Mouse (Mus musculus) hindbrain, embryonic 10.5 days (tissue): ENCODE measurements around the gene Rtl8a. TPM values are rescaled to one million over a fixed set of nuclear protein-coding genes. Genes with fewer than 3 reads are reported as not detected.
"Not testable (repeated sequence)": the region's sequence is repeated elsewhere in the genome, so short reads cannot be mapped to it uniquely, and the experiment has no call there.

Experiments used
- DNase-seq: peaks from one replicate; pipeline ENCODE4 v3.0.0-alpha.2; 2017; ENCODE audit warnings: low spot score
- H3K27ac ChIP-seq: fragments of 300-500 bp; sonication (generic); 2 replicates; pipeline ENCODE4 v1.5.1; 2016; ENCODE audit warnings: mild to moderate bottlenecking, moderate library complexity
- H3K27me3 ChIP-seq: fragments of 300-500 bp; sonication (generic); 2 replicates; pipeline ENCODE4 v1.6.1; 2016; ENCODE audit warnings: mild to moderate bottlenecking; ENCODE audit not compliant: poor library complexity, insufficient read depth, severe bottlenecking
- H3K36me3 ChIP-seq: fragments of 300-500 bp; sonication (generic); 2 replicates; pipeline ENCODE4 v1.6.1; 2016; ENCODE audit warnings: mild to moderate bottlenecking, moderate library complexity
- H3K4me1 ChIP-seq: fragments of 300-500 bp; sonication (generic); replicated peaks from 2 replicates; pipeline ENCODE4 v1.6.1; 2016; ENCODE audit warnings: mild to moderate bottlenecking
- H3K4me3 ChIP-seq: fragments of 300-500 bp; sonication (generic); 2 replicates; pipeline ENCODE4 v1.5.1; 2016; ENCODE audit warnings: mild to moderate bottlenecking, moderate library complexity
- H3K9me3 ChIP-seq: fragments of 300-500 bp; sonication (generic); 2 replicates; pipeline ENCODE4 v1.6.1; 2016; ENCODE audit warnings: mild to moderate bottlenecking, moderate library complexity
- WGBS: fragments of 180-500 bp; shearing (Covaris S2); methylation state at CpG from one replicate; pipeline ENCODE4 v1.1.7; 2016; 5-methylcytosine and 5-hydroxymethylcytosine counted together
- polyA plus RNA-seq: library from polyadenylated mRNA; unstranded; fragments of >200 nt; fragmentation: Nextera tagmentation; extraction: Ambion mirVana; gene quantifications from 2 replicates; pipeline ENCODE4 v1.2.1, GENCODE M21; 2016

Gene Rtl8a
- polyA plus RNA-seq, 1 experiment from 2014 or later, result 96.4 TPM

DNA sequence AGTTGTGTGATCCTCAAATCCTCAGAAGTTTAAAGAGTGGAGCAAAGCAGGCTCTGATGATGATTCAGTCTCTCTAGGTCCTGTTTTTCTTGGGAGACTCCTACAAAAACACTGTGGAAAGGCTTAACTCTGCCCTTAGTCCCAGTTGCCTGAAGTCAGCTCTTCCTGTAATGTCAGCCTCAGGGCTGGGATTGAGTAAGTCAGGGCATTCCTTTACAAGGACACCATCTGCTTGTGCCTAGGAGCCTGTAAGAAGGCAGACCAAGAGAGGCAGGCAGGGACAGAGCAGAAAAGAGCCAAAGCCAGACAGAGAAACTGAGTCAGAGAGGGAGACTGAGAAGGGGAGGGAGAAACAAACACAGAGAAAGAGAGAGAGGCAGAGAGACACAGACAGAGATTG, 32.1 kb downstream of the Rtl8a start:
- not testable (repeated sequence) for H3K4me1 ChIP-seq, DNase-seq, H3K36me3 ChIP-seq

DNA sequence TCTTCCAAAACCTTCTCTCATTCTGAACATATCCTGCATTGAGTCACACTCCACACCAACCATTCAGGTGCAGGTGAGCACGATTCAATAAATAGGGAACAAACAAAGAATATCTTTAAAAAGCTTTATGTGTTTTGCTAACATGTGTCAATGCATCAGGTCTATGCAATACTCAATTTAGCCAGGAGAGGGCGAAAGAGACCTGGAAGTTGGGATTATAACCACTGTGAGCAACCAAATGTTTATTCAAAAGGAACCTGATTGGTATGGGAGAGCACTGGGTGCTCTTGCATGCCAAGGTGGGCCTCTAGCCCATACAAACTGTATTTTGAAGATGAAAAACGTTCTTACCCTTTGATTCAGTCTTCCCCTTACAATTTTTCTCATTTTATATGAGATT, 32.9 kb downstream of the Rtl8a start:
- no peak overlapping the region for H3K27ac ChIP-seq
- H3K36me3 ChIP-seq, result no peaks in the 10 kb centered on the region
- no peaks in the 10 kb centered on the region for H3K27me3 ChIP-seq
- WGBS, result 3% methylated on average over 3 of the region's 3 CpGs
- no peak overlapping the region for H3K4me3 ChIP-seq
- H3K4me1 ChIP-seq, result no peaks in the 10 kb centered on the region; the same call in 1 of the 2 replicates
- no peaks in the 10 kb centered on the region for H3K9me3 ChIP-seq
- DNase-seq, result peak; percentile 36

More for the DNA sequence above, 32.1 kb downstream of the Rtl8a start:
- H3K4me3 ChIP-seq, H3K9me3 ChIP-seq, H3K27ac ChIP-seq, H3K27me3 ChIP-seq: not testable (repeated sequence)

DNA sequence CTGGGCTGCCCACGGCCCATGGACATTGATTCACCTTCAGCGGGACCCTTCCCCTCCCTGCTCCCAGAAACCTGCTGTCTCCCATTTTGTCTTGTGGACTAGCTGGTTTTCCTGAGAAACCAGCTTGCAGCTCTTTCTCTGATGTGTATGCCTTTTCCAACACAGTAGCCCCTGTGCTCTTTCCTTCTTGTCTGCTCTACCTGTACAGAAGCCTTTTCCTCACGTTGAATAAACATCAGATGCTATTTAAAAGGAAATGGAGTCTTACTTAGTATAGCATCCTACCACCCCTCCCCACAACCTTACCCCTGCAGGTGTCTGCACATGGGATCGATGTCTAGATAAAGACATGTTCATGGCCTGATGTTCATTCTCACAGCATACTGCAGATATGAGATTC, 34.6 kb downstream of the Rtl8a start, which contains the start of gene Gm14597:
Gene Gm14597 (minus strand): TSS at position 101 of the 400 bp plus-strand sequence.
- 84% methylated on average over 3 of the region's 4 CpGs for WGBS
- not testable (repeated sequence) for H3K9me3 ChIP-seq, H3K4me1 ChIP-seq, H3K36me3 ChIP-seq, H3K27me3 ChIP-seq, DNase-seq
- peak within 1 kb of the TSS; percentile 84 for H3K27ac ChIP-seq
- H3K4me3 ChIP-seq, result peak within 1 kb of the TSS; percentile 50

- Histone ChIP-seq H3K27me3 (no peaks in the 10 kb centered on the region), H3K4me3 (peak overlapping the region; percentile 50), H3K9me3 (no peaks in the 10 kb centered on the region), H3K36me3 (no peaks in the 10 kb centered on the region), H3K4me1 (no peaks in the 10 kb centered on the region; the same call in 1 of the 2 replicates), H3K27ac (peak overlapping the region; percentile 84)
- WGBS, result 24% methylated on average over 18 of the region's 18 CpGs
- peak; percentile 19 for DNase-seq
Observed at GRCm38 (mm10) chrX:53608122-53608813, 35.2 kb downstream of the Rtl8a start.

DNA sequence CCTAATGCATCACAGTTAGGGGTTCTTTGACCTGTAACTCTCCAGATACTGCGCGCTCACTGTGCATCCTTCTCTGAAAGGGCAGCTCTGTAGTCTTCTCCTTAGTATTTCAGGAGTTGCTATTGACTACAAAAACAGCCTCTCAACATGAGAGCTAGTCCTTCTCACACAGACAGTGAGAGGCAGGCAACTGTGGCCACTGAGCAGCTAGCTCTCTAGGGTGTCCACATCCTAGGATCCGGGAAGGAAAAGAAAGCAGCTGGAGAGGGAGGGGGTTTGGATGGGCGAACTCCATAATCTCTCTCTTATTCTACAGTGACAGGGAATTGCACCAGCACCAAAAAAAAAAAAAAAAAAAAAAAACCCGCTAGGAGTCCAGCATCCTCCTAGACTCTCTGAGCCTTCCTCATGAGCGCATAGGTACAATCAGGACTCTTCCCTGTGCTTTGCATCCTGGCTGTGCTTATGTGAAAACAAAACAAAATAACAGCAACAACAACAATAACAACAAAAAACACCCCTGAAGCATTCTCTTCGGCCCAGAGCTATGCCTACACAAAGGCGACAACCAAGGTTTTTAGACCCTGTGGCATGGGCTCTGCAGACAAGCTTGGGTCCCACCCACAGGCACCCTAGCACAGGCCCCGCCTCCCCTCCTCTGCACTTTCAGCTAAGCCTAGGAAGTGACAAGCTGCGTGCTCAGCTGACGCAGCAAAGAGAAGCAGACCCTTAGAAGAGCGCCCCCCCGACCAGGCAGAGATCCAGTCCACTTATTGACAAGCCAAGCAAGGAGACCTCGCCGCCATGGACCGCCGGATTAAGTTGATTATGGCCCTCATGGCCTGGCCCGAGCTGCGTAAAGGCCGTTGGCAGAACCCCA, 36.0 kb downstream of the Rtl8a start, which contains the start of gene Rtl8c:
Gene Rtl8c (plus strand): TSS at position 791 of the 880 bp plus-strand sequence.
- no peaks in the 10 kb centered on the region; the same call in 1 of the 2 replicates for H3K4me1 ChIP-seq
- 25% methylated on average over 20 of the region's 20 CpGs for WGBS
- peak within 1 kb of the TSS; percentile 84 for H3K27ac ChIP-seq
- H3K4me3 ChIP-seq, result peak within 1 kb of the TSS; percentile 50
- peak; percentile 59 for DNase-seq
- no peaks in the 10 kb centered on the region for H3K9me3 ChIP-seq
- no peaks in the 10 kb centered on the region for H3K27me3 ChIP-seq
- H3K36me3 ChIP-seq, result no peaks in the 10 kb centered on the region

DNA sequence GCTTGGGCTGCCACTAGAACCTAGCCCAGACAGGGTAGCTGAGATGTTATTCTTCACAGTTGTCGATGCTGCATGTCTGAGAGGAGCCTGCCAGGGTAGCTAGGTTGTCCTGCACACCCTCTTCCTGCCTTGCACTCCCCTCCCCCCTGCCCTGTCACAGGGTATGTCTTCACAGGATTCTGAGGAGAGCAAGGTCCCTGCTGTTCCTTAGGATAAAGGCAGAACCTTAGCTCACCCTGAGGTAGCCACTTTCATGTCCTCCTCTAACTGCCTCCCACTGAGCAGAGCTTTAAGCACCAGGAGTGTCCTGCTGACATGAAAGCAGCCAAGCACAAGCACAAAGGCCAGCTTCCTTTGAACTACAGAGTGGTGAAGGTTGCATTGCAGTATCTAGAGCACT, 37.3 kb downstream of the Rtl8a start:
- H3K27ac ChIP-seq, H3K9me3 ChIP-seq, H3K27me3 ChIP-seq, H3K4me3 ChIP-seq, H3K36me3 ChIP-seq, DNase-seq, H3K4me1 ChIP-seq: not testable (repeated sequence)
- WGBS, result 18% methylated on average over 1 of the region's 1 CpGs

GRCm38 (mm10) chrX:53599993-53600392, 43.5 kb downstream of the Rtl8a start:
- H3K9me3 ChIP-seq, DNase-seq, H3K4me1 ChIP-seq, H3K27me3 ChIP-seq, H3K36me3 ChIP-seq, H3K4me3 ChIP-seq, H3K27ac ChIP-seq: not testable (repeated sequence)
- WGBS, result 42% methylated on average over 2 of the region's 2 CpGs

Other genes with a start within 250 kb of the Rtl8a start
- not detected in 2 replicates for gene Etd, start 208.8 kb downstream of the Rtl8a start, polyA plus RNA-seq
- 40.0 and 58.2 TPM in 2 replicates for gene Rtl8c, start 35.6 kb downstream of the Rtl8a start, polyA plus RNA-seq
- gene Gm14597, start 34.7 kb downstream of the Rtl8a start, polyA plus RNA-seq, result not detected in 2 replicates
- 56.9 and 86.9 TPM in 2 replicates for gene Rtl8b, start 26.7 kb upstream of the Rtl8a start, polyA plus RNA-seq
- 0.11 and 0.14 TPM in 2 replicates for gene 4930502E18Rik, start 81.1 kb upstream of the Rtl8a start, polyA plus RNA-seq
- gene 1700013H16Rik, start 114.1 kb upstream of the Rtl8a start, polyA plus RNA-seq, result not detected in 2 replicates
- not detected in 2 replicates for gene Zfp36l3, start 132.7 kb upstream of the Rtl8a start, polyA plus RNA-seq
- gene Xlr, start 154.0 kb upstream of the Rtl8a start, polyA plus RNA-seq, result 1.0 and 1.2 TPM in 2 replicates